Mouse (Mus musculus) bone marrow macrophage, adult 2 months (primary cell): ENCODE measurements around the gene Zfp605. TPM values are rescaled to one million over a fixed set of nuclear protein-coding genes. Genes with fewer than 3 reads are reported as not detected.
"Not testable (repeated sequence)": the region's sequence is repeated elsewhere in the genome, so short reads cannot be mapped to it uniquely, and the experiment has no call there.

Experiments
- H3K27ac ChIP-seq: 2 replicates; pipeline ENCODE4 v1.5.1; 2012; ENCODE audit warnings: low read depth, low read length; ENCODE audit not compliant: insufficient read depth
- H3K4me1 ChIP-seq: 2 replicates; pipeline ENCODE4 v1.6.1; 2012; ENCODE audit warnings: low read length; ENCODE audit not compliant: control insufficient read depth, insufficient read depth
- H3K4me3 ChIP-seq: 2 replicates; pipeline ENCODE4 v1.5.1; 2012; ENCODE audit warnings: mild to moderate bottlenecking, low read length, moderate library complexity; ENCODE audit not compliant: insufficient read depth
- CTCF ChIP-seq: IDR thresholded peaks from 2 replicates; pipeline ENCODE4 v1.5.1; 2012; ENCODE audit warnings: low read depth, mild to moderate bottlenecking, low read length, moderate library complexity
- POLR2A ChIP-seq: IDR thresholded peaks from 2 replicates; pipeline ENCODE4 v1.6.1; 2012; ENCODE audit warnings: mild to moderate bottlenecking, low read depth, low read length, borderline replicate concordance
- polyA plus RNA-seq: library from polyadenylated mRNA; stranded (reverse); fragments of >200 nt; gene quantifications from 2 replicates; pipeline ENCODE4 v1.2.4, GENCODE M21; 2012; ENCODE audit not compliant: missing spikeins, insufficient read depth, insufficient read length

Gene Zfp605
- polyA plus RNA-seq, result 3.1 and 4.5 TPM in 2 replicates

GRCm38 (mm10) chr5:110109991-110110441 lies at the start of gene Zfp605:
Gene Zfp605 (plus strand): TSS chr5:110110092.
- Histone ChIP-seq H3K27ac (peak within 1 kb of the TSS; percentile 76), H3K4me1 (0 out of 2 replicates have a peak, but pooled peaks cover 2% of the 10 kb centered on the region), H3K4me3 (peak within 1 kb of the TSS; percentile 87)
- TF ChIP-seq POLR2A, result no peak
- no peak for TF ChIP-seq CTCF

GRCm38 (mm10) chr5:110072413-110072812 lies 37.5 kb upstream of the Zfp605 start, which contains the start of gene Gm17655:
Gene Gm17655 (minus strand): TSS chr5:110072513.
- H3K4me3 ChIP-seq, H3K4me1 ChIP-seq, H3K27ac ChIP-seq: not testable (repeated sequence)

- Histone ChIP-seq H3K4me1 (no peaks in the 10 kb centered on the region), H3K27ac (no peak overlapping the region), H3K4me3 (no peak overlapping the region)
- TF ChIP-seq POLR2A, result no peak
- no peak for TF ChIP-seq CTCF
Measured at GRCm38 (mm10) chr5:110082961-110083360, 26.9 kb upstream of the Zfp605 start.

GRCm38 (mm10) chr5:110086161-110086866 lies 23.6 kb upstream of the Zfp605 start:
- Histone ChIP-seq H3K4me3 (no peak overlapping the region), H3K4me1 (no peaks in the 10 kb centered on the region), H3K27ac (no peak overlapping the region)
- TF ChIP-seq CTCF, result no peak
- no peak for TF ChIP-seq POLR2A

- TF ChIP-seq POLR2A (no peak), CTCF (no peak)
- Histone ChIP-seq H3K4me3 (no peak overlapping the region), H3K27ac (no peak overlapping the region), H3K4me1 (peaks cover 3% of the 10 kb centered on the region)
Measured at GRCm38 (mm10) chr5:110091546-110091945, 18.3 kb upstream of the Zfp605 start.

GRCm38 (mm10) chr5:110094030-110094846 lies 15.7 kb upstream of the Zfp605 start, which contains the start of gene Gm35315:
Gene Gm35315 (minus strand): TSS chr5:110094420.
- TF ChIP-seq POLR2A (no peak), CTCF (no peak)

GRCm38 (mm10) chr5:110094847-110095213 lies 15.1 kb upstream of the Zfp605 start:
- Histone ChIP-seq H3K4me3 (peak overlapping the region; percentile 62), H3K4me1 (peaks cover 3% of the 10 kb centered on the region), H3K27ac (peak overlapping the region; percentile 59)
- TF ChIP-seq POLR2A (no peak), CTCF (no peak)

More at GRCm38 (mm10) chr5:110094030-110094846, 15.7 kb upstream of the Zfp605 start, which contains the start of gene Gm35315:
- H3K27ac ChIP-seq, result peak within 1 kb of the TSS; percentile 59
- peaks cover 3% of the 10 kb centered on the region for H3K4me1 ChIP-seq
- peak within 1 kb of the TSS; percentile 62 for H3K4me3 ChIP-seq

- H3K4me1 ChIP-seq, result peaks cover 6% of the 10 kb centered on the region
- TF ChIP-seq POLR2A (no peak), CTCF (no peak)
- no peak overlapping the region for H3K27ac ChIP-seq
- no peak overlapping the region for H3K4me3 ChIP-seq
Measured at GRCm38 (mm10) chr5:110098991-110099477, 10.9 kb upstream of the Zfp605 start.

GRCm38 (mm10) chr5:110099656-110100580 lies 10.0 kb upstream of the Zfp605 start, which contains the start of gene Plcxd1:
Gene Plcxd1 (plus strand): TSS chr5:110099969.
- no peak within 1 kb of the TSS for H3K27ac ChIP-seq
- H3K4me3 ChIP-seq, result no peak within 1 kb of the TSS
- H3K4me1 ChIP-seq, result peaks cover 6% of the 10 kb centered on the region
- TF ChIP-seq POLR2A (no peak), CTCF (no peak)
